Mouse (Mus musculus): ENCODE results near the gene Camk1d.

DNA sequence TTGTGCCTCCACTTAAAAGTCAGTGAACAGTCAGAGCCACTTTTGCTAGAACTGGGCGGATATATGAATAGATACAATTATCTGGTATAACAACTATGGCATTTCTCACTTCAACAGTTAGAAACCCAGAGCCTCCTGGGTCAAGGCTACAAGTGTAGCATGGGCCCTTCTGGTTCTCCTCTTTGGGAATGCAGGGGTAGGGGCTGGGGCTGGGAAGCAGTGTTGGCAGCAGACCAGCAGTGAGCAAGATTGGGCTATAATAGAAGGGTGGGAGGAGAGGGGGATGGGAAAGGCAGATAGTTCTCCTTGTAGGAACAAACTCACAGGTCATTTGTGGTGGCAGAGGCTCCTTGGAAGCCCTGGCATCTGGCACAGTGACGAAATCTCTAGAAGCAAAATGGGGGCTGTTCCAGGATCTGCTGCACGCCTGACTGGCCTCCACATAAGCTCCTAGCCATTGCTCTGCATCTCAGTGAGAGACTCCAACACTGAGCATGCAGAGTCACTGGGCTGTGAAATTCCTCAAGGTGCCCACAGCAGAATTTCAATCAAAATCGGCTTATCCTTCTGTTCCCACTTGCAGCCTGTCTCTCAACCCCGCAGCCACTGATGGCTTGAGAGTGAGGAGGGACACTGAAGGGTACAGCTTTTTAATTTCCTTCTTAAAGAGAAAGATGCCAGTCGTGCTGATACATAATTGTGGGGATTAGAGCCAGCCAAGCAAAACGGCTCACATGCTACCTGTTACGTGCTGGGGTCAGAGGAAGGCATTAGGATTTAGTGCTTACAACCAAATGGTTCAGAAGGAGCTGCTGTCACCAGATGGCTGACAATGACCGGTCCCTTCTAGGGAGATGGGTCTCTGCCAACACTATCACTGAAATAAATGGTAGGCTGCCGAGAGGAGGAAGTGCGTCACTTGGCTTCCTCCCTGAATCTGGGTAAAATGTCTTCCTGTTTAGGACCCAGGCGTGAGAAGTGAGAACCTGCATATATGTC is 332.3 kb downstream of the Camk1d start:
- TF ChIP-seq CTCF (IDR thresholded peaks at IDR 0.05; ENCODE audit: low read depth, low read length) = no peak
- TF ChIP-seq EP300 (IDR thresholded peaks at IDR 0.05; ENCODE audit: insufficient read depth, low read depth, low read length) = no peak
- TF ChIP-seq POLR2A (IDR thresholded peaks at IDR 0.05; ENCODE audit: insufficient read depth, low read length) = no peak

Data from ES-Bruce4 (cell line).